Mouse (Mus musculus): ENCODE results near the gene Syf2. TPM values are rescaled to one million over a fixed set of nuclear protein-coding genes. Genes with fewer than 3 reads are reported as not detected.

Syf2 gene
- polyA plus RNA-seq, 1 experiment from 2014 or later = 52.4 TPM

- WGBS = 79% methylated on average over 2 of the region's 2 CpGs
- Histone ChIP-seq H3K9ac (replicated peaks; ENCODE audit: low read depth, low read length) (no peak overlapping the region), H3K36me3 (ENCODE audit: control insufficient read depth, insufficient read depth, low read length) (no peaks in the 10 kb centered on the region), H3K27ac (ENCODE audit: low read depth, low read length) (no peak overlapping the region), H3K4me3 (ENCODE audit: low read depth, low read length) (no peak overlapping the region), H3K27me3 (ENCODE audit: control insufficient read depth, insufficient read depth, low read length) (no peaks in the 10 kb centered on the region), H3K4me2 (ENCODE audit: low read depth, low read length) (no peak overlapping the region), H3K9me3 (ENCODE audit: control insufficient read depth, low read length) (no peaks in the 10 kb centered on the region), H3K4me1 (ENCODE audit: control insufficient read depth, insufficient read depth, low read length) (peaks cover 6% of the 10 kb centered on the region; the same call in 1 of the 2 replicates)
- no peak for ATAC-seq (ENCODE audit: low read depth)
These were observed 24.5 kb downstream of the Syf2 start for GRCm38 (mm10) chr4:134955196-134955595.

DNA sequence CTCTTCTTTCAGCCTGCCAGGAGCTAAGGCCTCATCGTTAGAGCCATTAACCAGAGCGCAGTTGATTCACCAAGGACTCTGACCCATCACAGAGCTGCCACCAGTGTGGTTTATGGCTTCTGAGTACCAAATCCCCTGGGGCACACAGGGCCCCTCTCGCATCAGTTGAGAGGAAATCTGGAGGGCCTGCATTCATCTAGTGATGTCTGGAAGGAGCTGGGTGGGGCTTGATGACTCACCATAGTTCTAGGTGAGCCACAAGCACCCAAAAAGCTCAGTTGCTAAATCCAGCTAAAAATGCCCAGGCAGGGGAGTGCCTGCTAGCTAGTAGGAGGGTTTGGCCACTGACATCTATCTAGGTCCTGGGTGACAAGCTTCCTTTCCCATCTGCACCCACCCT lies 25.1 kb downstream of the Syf2 start:
- 31% methylated on average over 3 of the region's 3 CpGs for WGBS
- Histone ChIP-seq H3K4me2 (ENCODE audit: low read depth, low read length) (no peak overlapping the region), H3K4me3 (ENCODE audit: low read depth, low read length) (no peak overlapping the region), H3K4me1 (ENCODE audit: control insufficient read depth, insufficient read depth, low read length) (peaks cover 6% of the 10 kb centered on the region; the same call in 1 of the 2 replicates), H3K9ac (replicated peaks; ENCODE audit: low read depth, low read length) (no peak overlapping the region), H3K27me3 (ENCODE audit: control insufficient read depth, insufficient read depth, low read length) (no peaks in the 10 kb centered on the region), H3K9me3 (ENCODE audit: control insufficient read depth, low read length) (no peaks in the 10 kb centered on the region), H3K36me3 (ENCODE audit: control insufficient read depth, insufficient read depth, low read length) (no peaks in the 10 kb centered on the region), H3K27ac (ENCODE audit: low read depth, low read length) (no peak overlapping the region)
- ATAC-seq (ENCODE audit: low read depth) = no peak

GRCm38 (mm10) chr4:134956328-134956727 lies 25.6 kb downstream of the Syf2 start:
- Histone ChIP-seq H3K9ac (replicated peaks; ENCODE audit: low read depth, low read length) (no peak overlapping the region), H3K36me3 (ENCODE audit: control insufficient read depth, insufficient read depth, low read length) (no peaks in the 10 kb centered on the region), H3K4me3 (ENCODE audit: low read depth, low read length) (no peak overlapping the region), H3K9me3 (ENCODE audit: control insufficient read depth, low read length) (no peaks in the 10 kb centered on the region), H3K27ac (ENCODE audit: low read depth, low read length) (no peak overlapping the region), H3K4me1 (ENCODE audit: control insufficient read depth, insufficient read depth, low read length) (peaks cover 6% of the 10 kb centered on the region; the same call in 1 of the 2 replicates), H3K4me2 (ENCODE audit: low read depth, low read length) (no peak overlapping the region), H3K27me3 (ENCODE audit: control insufficient read depth, insufficient read depth, low read length) (no peaks in the 10 kb centered on the region)
- no peak for ATAC-seq (ENCODE audit: low read depth)
- 25% methylated on average over 3 of the region's 3 CpGs for WGBS

GRCm38 (mm10) chr4:134963021-134963776 lies 32.5 kb downstream of the Syf2 start:
- Histone ChIP-seq H3K4me3 (ENCODE audit: low read depth, low read length) (no peak overlapping the region), H3K4me1 (ENCODE audit: control insufficient read depth, insufficient read depth, low read length) (no peaks in the 10 kb centered on the region), H3K4me2 (ENCODE audit: low read depth, low read length) (peak overlapping the region; percentile 11; the same call in 1 of the 2 replicates), H3K27me3 (ENCODE audit: control insufficient read depth, insufficient read depth, low read length) (no peaks in the 10 kb centered on the region), H3K36me3 (ENCODE audit: control insufficient read depth, insufficient read depth, low read length) (no peaks in the 10 kb centered on the region), H3K9ac (replicated peaks; ENCODE audit: low read depth, low read length) (no peak overlapping the region), H3K9me3 (ENCODE audit: control insufficient read depth, low read length) (no peaks in the 10 kb centered on the region), H3K27ac (ENCODE audit: low read depth, low read length) (no peak overlapping the region)
- no peak for ATAC-seq (ENCODE audit: low read depth)
- 25% methylated on average over 19 of the region's 19 CpGs for WGBS

DNA sequence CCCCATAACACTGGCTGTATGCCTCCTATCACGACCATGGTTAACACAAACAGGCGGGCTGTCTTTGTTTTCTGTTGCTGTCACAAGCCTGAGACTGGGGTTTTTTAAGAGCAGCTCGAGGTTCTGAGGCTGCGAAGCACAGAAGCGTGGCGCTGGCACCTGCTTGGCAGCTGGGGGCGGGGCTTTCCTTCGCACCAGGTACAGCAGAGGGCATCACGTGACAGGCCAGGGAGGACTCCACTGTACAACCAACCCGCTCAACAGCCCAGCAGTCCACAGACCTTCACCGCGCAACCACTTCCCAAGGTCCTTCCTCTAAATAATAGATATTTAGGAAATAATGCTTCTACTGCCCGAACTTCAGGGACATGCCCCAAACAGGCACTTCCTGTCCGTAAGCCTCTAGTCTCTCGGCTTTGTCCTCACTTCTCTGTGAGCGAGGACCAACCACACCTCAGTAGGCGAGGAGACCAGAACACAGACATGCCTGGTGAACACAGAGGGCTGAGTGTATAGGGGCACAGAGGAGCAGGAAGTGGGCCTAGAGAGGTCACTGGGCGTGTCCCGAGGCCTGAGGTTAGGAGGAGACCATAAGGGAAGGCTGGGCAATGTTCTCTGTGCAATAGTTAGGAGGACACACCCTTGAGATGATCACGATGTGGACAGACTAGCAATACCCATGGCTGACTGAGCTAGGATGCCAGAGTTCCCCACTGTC lies 37.3 kb downstream of the Syf2 start:
- Histone ChIP-seq H3K27ac (ENCODE audit: low read depth, low read length) (no peak overlapping the region), H3K4me1 (ENCODE audit: control insufficient read depth, insufficient read depth, low read length) (no peaks in the 10 kb centered on the region), H3K4me2 (ENCODE audit: low read depth, low read length) (no peak overlapping the region), H3K9ac (replicated peaks; ENCODE audit: low read depth, low read length) (no peak overlapping the region), H3K4me3 (ENCODE audit: low read depth, low read length) (no peak overlapping the region), H3K9me3 (ENCODE audit: control insufficient read depth, low read length) (no peaks in the 10 kb centered on the region), H3K36me3 (ENCODE audit: control insufficient read depth, insufficient read depth, low read length) (no peaks in the 10 kb centered on the region), H3K27me3 (ENCODE audit: control insufficient read depth, insufficient read depth, low read length) (no peaks in the 10 kb centered on the region)
- no peak for ATAC-seq (ENCODE audit: low read depth)
- 85% methylated on average over 20 of the region's 20 CpGs for WGBS

DNA sequence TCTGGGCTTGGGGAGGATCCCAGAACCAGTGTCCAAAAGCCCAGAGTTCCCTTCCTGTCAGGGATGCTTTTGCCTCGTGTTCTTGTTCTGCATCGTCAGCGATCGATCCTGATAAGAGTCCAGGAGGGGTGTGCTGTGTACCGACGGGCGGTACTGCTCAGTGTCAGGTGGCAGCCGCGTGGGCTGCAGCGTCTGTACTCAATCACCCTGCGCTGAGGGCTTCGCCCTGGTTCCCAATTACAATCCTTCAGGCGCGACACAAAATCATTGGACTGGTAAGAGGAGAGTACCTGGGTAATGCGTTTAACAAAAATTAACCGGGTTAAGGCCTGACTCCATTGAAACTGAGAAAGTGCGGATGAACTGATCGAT lies 37.9 kb downstream of the Syf2 start:
- WGBS = 79% methylated on average over 18 of the region's 18 CpGs

DNA sequence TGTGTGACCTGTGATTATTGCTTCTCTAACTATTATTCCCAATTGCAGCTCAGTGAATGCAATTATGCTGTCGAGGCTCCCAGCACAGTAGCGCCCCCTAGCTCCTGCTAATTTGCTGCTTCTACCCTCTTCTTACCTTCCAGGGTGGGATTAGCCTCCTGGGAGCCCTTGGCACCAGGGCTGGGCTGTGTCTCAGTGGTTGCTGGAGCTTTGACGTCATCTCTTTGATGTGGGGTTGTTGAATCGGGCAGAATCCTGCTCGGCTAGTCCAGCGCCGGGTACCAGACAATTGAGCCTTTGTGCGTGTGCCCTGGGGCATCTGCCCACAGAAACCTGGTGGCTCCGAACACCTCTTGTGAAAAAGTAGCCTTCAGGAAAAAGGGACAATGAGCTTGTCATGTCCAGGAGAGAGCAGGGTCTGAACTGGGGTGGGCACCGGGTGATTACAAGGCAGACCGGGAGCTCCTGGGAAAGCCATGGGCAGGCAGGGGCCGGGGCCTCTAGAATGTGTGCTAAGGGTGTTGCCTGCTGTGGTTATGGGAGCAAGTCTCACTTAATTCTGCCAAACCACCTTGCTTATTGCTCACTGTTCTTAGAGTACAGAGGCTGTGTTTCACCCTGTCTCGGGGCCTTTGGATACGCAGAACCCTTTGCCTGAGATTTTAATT lies 44.7 kb downstream of the Syf2 start:
- H3K27ac ChIP-seq (ENCODE audit: low read depth, low read length) = no peak overlapping the region
- H3K9me3 ChIP-seq (ENCODE audit: control insufficient read depth, low read length) = no peaks in the 10 kb centered on the region
- no peak overlapping the region for H3K4me2 ChIP-seq (ENCODE audit: low read depth, low read length)
- no peaks in the 10 kb centered on the region for H3K36me3 ChIP-seq (ENCODE audit: control insufficient read depth, insufficient read depth, low read length)
- H3K4me1 ChIP-seq (ENCODE audit: control insufficient read depth, insufficient read depth, low read length) = no peaks in the 10 kb centered on the region
- WGBS = 26% methylated on average over 14 of the region's 14 CpGs
- no peaks in the 10 kb centered on the region for H3K27me3 ChIP-seq (ENCODE audit: control insufficient read depth, insufficient read depth, low read length)
- no peak for ATAC-seq (ENCODE audit: low read depth)
- no peak overlapping the region for H3K4me3 ChIP-seq (ENCODE audit: low read depth, low read length)
- H3K9ac ChIP-seq (replicated peaks; ENCODE audit: low read depth, low read length) = no peak overlapping the region

More for the DNA sequence above, 37.9 kb downstream of the Syf2 start:
- no peaks in the 10 kb centered on the region for H3K36me3 ChIP-seq (ENCODE audit: control insufficient read depth, insufficient read depth, low read length)
- H3K9me3 ChIP-seq (ENCODE audit: control insufficient read depth, low read length) = no peaks in the 10 kb centered on the region
- no peaks in the 10 kb centered on the region for H3K27me3 ChIP-seq (ENCODE audit: control insufficient read depth, insufficient read depth, low read length)
- H3K4me3 ChIP-seq (ENCODE audit: low read depth, low read length) = no peak overlapping the region
- H3K9ac ChIP-seq (replicated peaks; ENCODE audit: low read depth, low read length) = no peak overlapping the region
- no peak for ATAC-seq (ENCODE audit: low read depth)
- no peak overlapping the region for H3K4me2 ChIP-seq (ENCODE audit: low read depth, low read length)
- H3K4me1 ChIP-seq (ENCODE audit: control insufficient read depth, insufficient read depth, low read length) = no peaks in the 10 kb centered on the region
- no peak overlapping the region for H3K27ac ChIP-seq (ENCODE audit: low read depth, low read length)

DNA sequence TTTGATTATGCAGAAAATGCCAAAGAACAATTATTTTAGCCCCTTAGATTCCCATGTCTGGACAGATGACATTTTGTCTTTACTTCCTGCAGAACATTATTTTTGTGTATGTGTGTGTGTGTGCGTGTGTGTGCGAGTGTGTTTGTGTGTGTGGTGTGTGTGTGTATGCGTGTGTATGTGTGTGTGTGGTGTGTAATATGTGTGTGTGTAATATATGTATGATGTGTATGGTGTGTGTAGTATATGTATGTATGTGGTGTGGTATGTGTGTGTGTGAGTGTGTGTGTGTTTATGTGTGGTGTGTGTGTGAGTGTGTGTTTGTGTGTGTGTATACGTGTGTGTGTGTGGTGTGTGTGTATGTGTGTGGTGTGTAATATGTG lies 45.2 kb downstream of the Syf2 start:
- Histone ChIP-seq H3K36me3 (ENCODE audit: control insufficient read depth, insufficient read depth, low read length) (no peaks in the 10 kb centered on the region), H3K27me3 (ENCODE audit: control insufficient read depth, insufficient read depth, low read length) (no peaks in the 10 kb centered on the region), H3K4me3 (ENCODE audit: low read depth, low read length) (no peak overlapping the region), H3K4me1 (ENCODE audit: control insufficient read depth, insufficient read depth, low read length) (no peaks in the 10 kb centered on the region), H3K9me3 (ENCODE audit: control insufficient read depth, low read length) (no peaks in the 10 kb centered on the region), H3K27ac (ENCODE audit: low read depth, low read length) (no peak overlapping the region), H3K9ac (replicated peaks; ENCODE audit: low read depth, low read length) (no peak overlapping the region), H3K4me2 (ENCODE audit: low read depth, low read length) (no peak overlapping the region)
- no peak for ATAC-seq (ENCODE audit: low read depth)
- 94% methylated on average over 4 of the region's 4 CpGs for WGBS

DNA sequence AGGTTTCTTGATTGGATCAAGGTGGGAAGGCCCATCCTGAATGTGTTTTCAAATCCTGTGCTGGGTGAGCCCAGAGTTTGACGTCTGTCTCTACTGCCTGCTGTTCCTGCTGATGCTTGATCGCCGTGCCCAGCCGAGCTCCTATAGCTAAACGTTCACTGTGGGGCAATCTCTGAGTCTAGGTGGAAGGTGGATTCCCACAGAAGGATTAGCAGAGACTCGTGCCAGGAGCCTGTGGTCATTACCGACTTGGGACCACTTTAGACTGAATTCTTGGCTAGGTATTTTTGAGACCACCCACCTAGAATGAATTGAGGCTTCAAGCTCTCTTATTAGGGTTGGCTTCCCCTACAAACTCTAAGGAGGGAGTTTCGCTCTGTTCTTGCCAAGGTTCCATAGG lies 48.2 kb downstream of the Syf2 start:
- H3K27me3 ChIP-seq (ENCODE audit: control insufficient read depth, insufficient read depth, low read length) = no peaks in the 10 kb centered on the region
- no peaks in the 10 kb centered on the region for H3K36me3 ChIP-seq (ENCODE audit: control insufficient read depth, insufficient read depth, low read length)
- no peaks in the 10 kb centered on the region for H3K4me1 ChIP-seq (ENCODE audit: control insufficient read depth, insufficient read depth, low read length)
- no peaks in the 10 kb centered on the region for H3K9me3 ChIP-seq (ENCODE audit: control insufficient read depth, low read length)
- 78% methylated on average over 8 of the region's 8 CpGs for WGBS
- H3K27ac ChIP-seq (ENCODE audit: low read depth, low read length) = no peak overlapping the region
- ATAC-seq (ENCODE audit: low read depth) = no peak
- no peak overlapping the region for H3K4me3 ChIP-seq (ENCODE audit: low read depth, low read length)
- H3K4me2 ChIP-seq (ENCODE audit: low read depth, low read length) = no peak overlapping the region
- H3K9ac ChIP-seq (replicated peaks; ENCODE audit: low read depth, low read length) = no peak overlapping the region
